Mouse (Mus musculus): ENCODE measurements around the gene Cdpf1. TPM values are rescaled to one million over a fixed set of nuclear protein-coding genes. Genes with fewer than 3 reads are reported as not detected.

The Cdpf1 gene
- polyA plus RNA-seq, 1 experiment from 2014 or later, result 58.2 TPM

DNA sequence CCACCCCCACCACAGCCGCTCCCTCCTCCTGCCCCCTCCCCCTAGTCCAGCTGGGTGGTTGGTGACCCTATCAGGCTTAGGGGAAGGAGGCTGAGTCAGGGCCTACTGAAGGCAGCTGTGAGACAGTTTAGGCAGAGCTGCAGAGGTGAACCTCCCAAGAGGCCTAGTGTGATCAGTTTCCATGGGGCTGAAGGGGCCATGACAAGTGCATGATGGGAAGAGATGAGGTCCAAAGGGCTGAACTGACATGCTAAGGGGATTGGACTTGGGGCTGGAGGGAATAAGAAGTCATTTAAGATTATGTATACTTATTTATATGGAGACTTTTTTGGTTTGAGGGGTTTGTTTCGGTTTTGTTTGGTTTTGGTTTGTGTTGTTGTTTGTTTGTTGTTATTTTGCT is 35.3 kb downstream of the Cdpf1 start:
- Histone ChIP-seq H3K4me3 (ENCODE audit: low read length) (no peak overlapping the region), H3K36me3 (ENCODE audit: control insufficient read depth, insufficient read depth, low read length) (no peaks in the 10 kb centered on the region), H3K9ac (ENCODE audit: low read depth, low read length) (no peak overlapping the region), H3K4me2 (ENCODE audit: low read depth, low read length) (no peak overlapping the region), H3K27ac (ENCODE audit: low read length) (no peak overlapping the region), H3K27me3 (replicated peaks; ENCODE audit: control insufficient read depth, insufficient read depth, low read length) (no peaks in the 10 kb centered on the region), H3K9me3 (ENCODE audit: control insufficient read depth, low read length) (no peaks in the 10 kb centered on the region), H3K4me1 (ENCODE audit: control insufficient read depth, insufficient read depth, low read length) (peaks cover 5% of the 10 kb centered on the region; the same call in 1 of the 2 replicates)
- no peak for ATAC-seq
- 73% methylated on average over 2 of the region's 2 CpGs for WGBS

- H3K9ac ChIP-seq (ENCODE audit: low read depth, low read length), result no peak overlapping the region
- H3K9me3 ChIP-seq (ENCODE audit: control insufficient read depth, low read length), result no peaks in the 10 kb centered on the region
- no peaks in the 10 kb centered on the region for H3K36me3 ChIP-seq (ENCODE audit: control insufficient read depth, insufficient read depth, low read length)
- WGBS, result 77% methylated on average over 7 of the region's 7 CpGs
- no peak for ATAC-seq
- H3K4me2 ChIP-seq (ENCODE audit: low read depth, low read length), result no peak overlapping the region
- H3K4me3 ChIP-seq (ENCODE audit: low read length), result no peak overlapping the region
- peaks cover 5% of the 10 kb centered on the region; the same call in 1 of the 2 replicates for H3K4me1 ChIP-seq (ENCODE audit: control insufficient read depth, insufficient read depth, low read length)
- H3K27me3 ChIP-seq (replicated peaks; ENCODE audit: control insufficient read depth, insufficient read depth, low read length), result no peaks in the 10 kb centered on the region
- peak overlapping the region; percentile 53 for H3K27ac ChIP-seq (ENCODE audit: low read length)
Measured at GRCm38 (mm10) chr15:85775001-85775400, 36.5 kb downstream of the Cdpf1 start.

- Histone ChIP-seq H3K9me3 (ENCODE audit: control insufficient read depth, low read length) (no peaks in the 10 kb centered on the region), H3K9ac (ENCODE audit: low read depth, low read length) (no peak overlapping the region), H3K4me3 (ENCODE audit: low read length) (no peak overlapping the region), H3K27me3 (replicated peaks; ENCODE audit: control insufficient read depth, insufficient read depth, low read length) (no peaks in the 10 kb centered on the region), H3K36me3 (ENCODE audit: control insufficient read depth, insufficient read depth, low read length) (no peaks in the 10 kb centered on the region), H3K4me2 (ENCODE audit: low read depth, low read length) (no peak overlapping the region), H3K27ac (ENCODE audit: low read length) (peak overlapping the region; percentile 53), H3K4me1 (ENCODE audit: control insufficient read depth, insufficient read depth, low read length) (peaks cover 9% of the 10 kb centered on the region)
- WGBS, result 69% methylated on average over 9 of the region's 9 CpGs
- peak; percentile 74 for ATAC-seq
Measured at GRCm38 (mm10) chr15:85774419-85774818, 37.1 kb downstream of the Cdpf1 start.

DNA sequence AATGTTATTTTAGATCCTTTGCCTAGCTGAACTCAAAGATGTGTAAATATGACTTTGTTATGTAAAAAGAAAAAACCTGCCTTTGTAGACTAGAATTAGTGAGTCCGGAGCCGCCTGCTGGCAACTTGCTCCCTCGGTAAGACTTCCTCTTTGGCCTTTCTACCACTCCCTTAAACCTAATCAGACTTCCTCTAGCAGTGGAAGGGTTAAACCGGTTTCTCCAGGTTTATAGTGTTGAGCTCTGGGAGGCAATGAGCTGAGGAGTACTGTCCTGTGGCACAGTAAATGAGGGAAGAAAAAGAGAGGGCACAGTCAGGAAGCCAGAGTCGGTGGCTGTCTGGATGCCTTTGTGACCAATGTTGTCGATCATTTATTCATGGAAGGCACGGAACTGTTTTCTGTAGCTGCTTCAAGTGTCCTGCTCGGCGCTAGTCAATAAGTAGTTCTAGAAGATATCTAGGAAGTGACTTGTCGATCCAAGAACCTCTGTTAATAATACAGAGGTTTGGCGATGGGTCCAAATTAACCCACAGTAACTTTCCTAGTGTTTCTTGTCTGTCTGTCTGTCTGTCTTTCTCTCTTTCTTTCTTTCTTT is 39.3 kb downstream of the Cdpf1 start:
- Histone ChIP-seq H3K4me1 (ENCODE audit: control insufficient read depth, insufficient read depth, low read length) (peaks cover 9% of the 10 kb centered on the region), H3K4me3 (ENCODE audit: low read length) (no peak overlapping the region), H3K9me3 (ENCODE audit: control insufficient read depth, low read length) (no peaks in the 10 kb centered on the region), H3K27me3 (replicated peaks; ENCODE audit: control insufficient read depth, insufficient read depth, low read length) (no peaks in the 10 kb centered on the region), H3K4me2 (ENCODE audit: low read depth, low read length) (peak overlapping the region; percentile 18; the same call in 1 of the 2 replicates), H3K27ac (ENCODE audit: low read length) (peak overlapping the region; percentile 68), H3K36me3 (ENCODE audit: control insufficient read depth, insufficient read depth, low read length) (no peaks in the 10 kb centered on the region), H3K9ac (ENCODE audit: low read depth, low read length) (no peak overlapping the region)
- peak; percentile 72 for ATAC-seq
- WGBS, result 58% methylated on average over 11 of the region's 11 CpGs

GRCm38 (mm10) chr15:85771306-85772121 is 40.0 kb downstream of the Cdpf1 start:
- no peak overlapping the region for H3K9ac ChIP-seq (ENCODE audit: low read depth, low read length)
- H3K27me3 ChIP-seq (replicated peaks; ENCODE audit: control insufficient read depth, insufficient read depth, low read length), result no peaks in the 10 kb centered on the region
- H3K27ac ChIP-seq (ENCODE audit: low read length), result peak overlapping the region; percentile 68
- 72% methylated on average over 17 of the region's 17 CpGs for WGBS
- H3K4me2 ChIP-seq (ENCODE audit: low read depth, low read length), result 0 out of 2 replicates have a peak overlapping the region, but pooled peaks have one; percentile 18
- ATAC-seq, result peak; percentile 21
- H3K4me1 ChIP-seq (ENCODE audit: control insufficient read depth, insufficient read depth, low read length), result peaks cover 5% of the 10 kb centered on the region
- no peak overlapping the region for H3K4me3 ChIP-seq (ENCODE audit: low read length)
- no peaks in the 10 kb centered on the region for H3K9me3 ChIP-seq (ENCODE audit: control insufficient read depth, low read length)
- no peaks in the 10 kb centered on the region for H3K36me3 ChIP-seq (ENCODE audit: control insufficient read depth, insufficient read depth, low read length)

GRCm38 (mm10) chr15:85768991-85769390 is 42.5 kb downstream of the Cdpf1 start:
- no peak overlapping the region for H3K9ac ChIP-seq (ENCODE audit: low read depth, low read length)
- no peaks in the 10 kb centered on the region for H3K27me3 ChIP-seq (replicated peaks; ENCODE audit: control insufficient read depth, insufficient read depth, low read length)
- H3K4me3 ChIP-seq (ENCODE audit: low read length), result no peak overlapping the region
- no peak overlapping the region; the same call in 1 of the 2 replicates for H3K27ac ChIP-seq (ENCODE audit: low read length)
- WGBS, result 66% methylated on average over 8 of the region's 8 CpGs
- peaks cover 4% of the 10 kb centered on the region; the same call in 1 of the 2 replicates for H3K4me1 ChIP-seq (ENCODE audit: control insufficient read depth, insufficient read depth, low read length)
- ATAC-seq, result peak; percentile 86
- no peaks in the 10 kb centered on the region for H3K9me3 ChIP-seq (ENCODE audit: control insufficient read depth, low read length)
- no peaks in the 10 kb centered on the region for H3K36me3 ChIP-seq (ENCODE audit: control insufficient read depth, insufficient read depth, low read length)
- no peak overlapping the region for H3K4me2 ChIP-seq (ENCODE audit: low read depth, low read length)

GRCm38 (mm10) chr15:85766677-85767076 is 44.8 kb downstream of the Cdpf1 start:
- no peak overlapping the region for H3K4me2 ChIP-seq (ENCODE audit: low read depth, low read length)
- H3K4me3 ChIP-seq (ENCODE audit: low read length), result no peak overlapping the region
- peaks cover 4% of the 10 kb centered on the region; the same call in 1 of the 2 replicates for H3K4me1 ChIP-seq (ENCODE audit: control insufficient read depth, insufficient read depth, low read length)
- peak; percentile 51; the same call in 1 of the 2 replicates for ATAC-seq
- no peaks in the 10 kb centered on the region for H3K36me3 ChIP-seq (ENCODE audit: control insufficient read depth, insufficient read depth, low read length)
- WGBS, result 69% methylated on average over 5 of the region's 5 CpGs
- H3K9me3 ChIP-seq (ENCODE audit: control insufficient read depth, low read length), result no peaks in the 10 kb centered on the region
- H3K27ac ChIP-seq (ENCODE audit: low read length), result no peak overlapping the region
- H3K9ac ChIP-seq (ENCODE audit: low read depth, low read length), result no peak overlapping the region
- no peaks in the 10 kb centered on the region for H3K27me3 ChIP-seq (replicated peaks; ENCODE audit: control insufficient read depth, insufficient read depth, low read length)

DNA sequence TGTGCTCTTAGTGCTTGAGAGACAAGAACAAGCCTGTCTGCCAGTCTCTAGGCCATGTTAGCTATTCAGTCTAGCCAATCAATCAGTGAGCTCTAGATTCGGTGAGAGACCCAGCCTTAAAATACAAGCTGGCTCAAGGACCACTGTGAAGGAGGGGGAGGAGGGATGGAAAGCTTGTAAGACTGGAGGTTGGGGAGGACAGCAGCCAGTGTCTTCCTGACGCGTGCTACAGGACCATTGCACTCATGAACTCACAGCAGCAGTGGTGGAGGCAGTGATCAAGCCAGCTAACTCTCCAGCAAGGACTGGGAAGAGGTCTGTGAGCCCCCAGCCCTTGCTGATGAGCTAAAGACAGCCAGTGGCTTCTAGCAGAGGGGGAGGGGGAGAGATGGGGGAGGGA is 46.5 kb downstream of the Cdpf1 start:
- Histone ChIP-seq H3K9ac (ENCODE audit: low read depth, low read length) (no peak overlapping the region), H3K27me3 (replicated peaks; ENCODE audit: control insufficient read depth, insufficient read depth, low read length) (no peaks in the 10 kb centered on the region), H3K4me2 (ENCODE audit: low read depth, low read length) (no peak overlapping the region), H3K36me3 (ENCODE audit: control insufficient read depth, insufficient read depth, low read length) (no peaks in the 10 kb centered on the region), H3K27ac (ENCODE audit: low read length) (no peak overlapping the region), H3K9me3 (ENCODE audit: control insufficient read depth, low read length) (no peaks in the 10 kb centered on the region), H3K4me1 (ENCODE audit: control insufficient read depth, insufficient read depth, low read length) (peaks cover 4% of the 10 kb centered on the region; the same call in 1 of the 2 replicates), H3K4me3 (ENCODE audit: low read length) (no peak overlapping the region)
- 46% methylated on average over 3 of the region's 3 CpGs for WGBS
- no peak for ATAC-seq

GRCm38 (mm10) chr15:85762761-85763160 is 48.7 kb downstream of the Cdpf1 start:
- no peak overlapping the region for H3K9ac ChIP-seq (ENCODE audit: low read depth, low read length)
- peaks cover 4% of the 10 kb centered on the region; the same call in 1 of the 2 replicates for H3K9me3 ChIP-seq (ENCODE audit: control insufficient read depth, low read length)
- WGBS, result 76% methylated on average over 4 of the region's 4 CpGs
- no peak overlapping the region; the same call in 1 of the 2 replicates for H3K27ac ChIP-seq (ENCODE audit: low read length)
- H3K27me3 ChIP-seq (replicated peaks; ENCODE audit: control insufficient read depth, insufficient read depth, low read length), result no peaks in the 10 kb centered on the region
- no peak overlapping the region for H3K4me2 ChIP-seq (ENCODE audit: low read depth, low read length)
- no peaks in the 10 kb centered on the region for H3K4me1 ChIP-seq (ENCODE audit: control insufficient read depth, insufficient read depth, low read length)
- ATAC-seq, result no peak
- 0 out of 2 replicates have a peak, but pooled peaks cover 4% of the 10 kb centered on the region for H3K36me3 ChIP-seq (ENCODE audit: control insufficient read depth, insufficient read depth, low read length)
- H3K4me3 ChIP-seq (ENCODE audit: low read length), result no peak overlapping the region
